Mouse (Mus musculus) heart, embryonic 11.5 days (tissue): ENCODE measurements around the gene Trmt2b. TPM values are rescaled to one million over a fixed set of nuclear protein-coding genes. Genes with fewer than 3 reads are reported as not detected.

Experiments used
- ATAC-seq: fragments of 200-750 bp; cut with Nextera tagmentation; replicated peaks from 2 replicates; pipeline ENCODE4 v1.8.0; 2017; ENCODE audit warnings: moderate library complexity; ENCODE audit not compliant: insufficient number of reproducible peaks, low FRiP score, low TSS enrichment
- H3K27ac ChIP-seq: fragments of 300-500 bp; sonication (generic); 2 replicates; pipeline ENCODE4 v1.5.1; 2014; ENCODE audit warnings: mild to moderate bottlenecking, low read depth, low read length
- H3K27me3 ChIP-seq: fragments of 300-500 bp; sonication (generic); 2 replicates; pipeline ENCODE4 v1.6.1; 2014; ENCODE audit warnings: mild to moderate bottlenecking, low read length, mixed read lengths; ENCODE audit not compliant: control insufficient read depth, insufficient read depth
- H3K36me3 ChIP-seq: fragments of 300-500 bp; sonication (generic); 2 replicates; pipeline ENCODE4 v1.6.1; 2014; ENCODE audit warnings: mild to moderate bottlenecking, low read length, moderate library complexity, mixed read lengths; ENCODE audit not compliant: control insufficient read depth, insufficient read depth
- H3K4me1 ChIP-seq: fragments of 300-500 bp; sonication (generic); 2 replicates; pipeline ENCODE4 v1.6.1; 2014; ENCODE audit warnings: low read length; ENCODE audit not compliant: control insufficient read depth, insufficient read depth
- H3K4me2 ChIP-seq: fragments of 300-500 bp; sonication (generic); 2 replicates; pipeline ENCODE4 v1.6.1; 2014; ENCODE audit warnings: mild to moderate bottlenecking, moderate library complexity
- H3K4me3 ChIP-seq: fragments of 300-500 bp; sonication (generic); 2 replicates; pipeline ENCODE4 v1.5.1; 2014; ENCODE audit warnings: low read depth, low read length
- H3K9ac ChIP-seq: fragments of 300-500 bp; sonication (generic); 2 replicates; pipeline ENCODE4 v1.6.1; 2014; ENCODE audit warnings: mild to moderate bottlenecking, low read depth, low read length, moderate library complexity
- H3K9me3 ChIP-seq: fragments of 300-500 bp; sonication (generic); replicated peaks from 2 replicates; pipeline ENCODE4 v1.6.1; 2016; ENCODE audit warnings: low read length; ENCODE audit not compliant: control insufficient read depth
- WGBS: fragments of 180-500 bp; shearing (Covaris S2); extraction: QIAGEN DNeasy Blood & Tissue Kit; methylation state at CpG from one replicate; pipeline ENCODE4 v1.1.7; 2014; ENCODE audit not compliant: insufficient replicate concordance; 5-methylcytosine and 5-hydroxymethylcytosine counted together
- polyA plus RNA-seq: library from polyadenylated mRNA; unstranded; fragments of >200 nt; fragmentation: Nextera tagmentation; extraction: Ambion mirVana; gene quantifications from 2 replicates; pipeline ENCODE4 v1.2.1, GENCODE M21; 2014

Trmt2b gene
- polyA plus RNA-seq, 1 experiment from 2014 or later: 31.4 TPM

DNA sequence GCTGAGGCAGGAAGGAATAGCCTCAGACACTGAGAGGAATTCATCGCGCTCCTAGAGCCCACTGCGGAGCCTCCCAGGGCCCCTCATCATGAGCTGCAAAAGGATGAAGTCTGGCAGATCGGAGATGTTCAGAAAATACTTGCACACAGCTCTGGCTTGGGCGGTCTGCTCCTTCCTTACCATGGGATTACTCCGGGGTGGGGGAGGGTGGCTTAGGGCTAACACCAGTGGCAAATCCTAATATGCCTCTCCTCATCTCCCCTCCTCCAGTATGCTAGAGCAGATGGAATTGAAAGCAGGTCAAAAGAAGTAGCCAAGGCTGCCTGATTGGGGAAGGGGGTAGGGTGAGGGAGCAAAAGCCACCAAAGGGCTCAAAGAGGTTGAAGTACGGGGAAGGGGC lies 20.0 kb upstream of the Trmt2b start:
- no peak for ATAC-seq
- peak overlapping the region; percentile 73 for H3K4me2 ChIP-seq
- WGBS: 22% methylated on average over 7 of the region's 7 CpGs
- H3K27ac ChIP-seq: no peak overlapping the region
- H3K9me3 ChIP-seq: no peaks in the 10 kb centered on the region
- H3K4me3 ChIP-seq: peak overlapping the region; percentile 45; the same call in 1 of the 2 replicates
- H3K9ac ChIP-seq: no peak overlapping the region
- peaks cover 3% of the 10 kb centered on the region; the same call in 1 of the 2 replicates for H3K27me3 ChIP-seq
- no peaks in the 10 kb centered on the region for H3K36me3 ChIP-seq
- no peaks in the 10 kb centered on the region for H3K4me1 ChIP-seq

GRCm38 (mm10) chrX:134296301-134296700 lies 19.5 kb upstream of the Trmt2b start:
- Histone ChIP-seq H3K9me3 (no peaks in the 10 kb centered on the region), H3K4me2 (peak overlapping the region; percentile 73), H3K27ac (no peak overlapping the region), H3K36me3 (no peaks in the 10 kb centered on the region), H3K27me3 (peaks cover 3% of the 10 kb centered on the region; the same call in 1 of the 2 replicates), H3K4me3 (peak overlapping the region; percentile 45), H3K9ac (no peak overlapping the region), H3K4me1 (no peaks in the 10 kb centered on the region)
- 25% methylated on average over 9 of the region's 9 CpGs for WGBS
- ATAC-seq: no peak

GRCm38 (mm10) chrX:134287305-134287704 lies 10.5 kb upstream of the Trmt2b start:
- no peak overlapping the region for H3K4me2 ChIP-seq
- no peaks in the 10 kb centered on the region for H3K9me3 ChIP-seq
- no peaks in the 10 kb centered on the region for H3K27me3 ChIP-seq
- no peak overlapping the region for H3K4me3 ChIP-seq
- no peak overlapping the region for H3K27ac ChIP-seq
- 87% methylated on average over 2 of the region's 2 CpGs for WGBS
- no peak overlapping the region for H3K9ac ChIP-seq
- H3K36me3 ChIP-seq: no peaks in the 10 kb centered on the region
- no peak for ATAC-seq
- no peaks in the 10 kb centered on the region for H3K4me1 ChIP-seq

- Histone ChIP-seq H3K4me1 (no peaks in the 10 kb centered on the region), H3K4me2 (no peak overlapping the region), H3K9ac (no peak overlapping the region), H3K4me3 (no peak overlapping the region), H3K36me3 (no peaks in the 10 kb centered on the region), H3K27me3 (no peaks in the 10 kb centered on the region), H3K27ac (no peak overlapping the region), H3K9me3 (no peaks in the 10 kb centered on the region)
- WGBS: 61% methylated on average over 4 of the region's 4 CpGs
- ATAC-seq: no peak
Observed at GRCm38 (mm10) chrX:134285791-134286190, 9.0 kb upstream of the Trmt2b start.

DNA sequence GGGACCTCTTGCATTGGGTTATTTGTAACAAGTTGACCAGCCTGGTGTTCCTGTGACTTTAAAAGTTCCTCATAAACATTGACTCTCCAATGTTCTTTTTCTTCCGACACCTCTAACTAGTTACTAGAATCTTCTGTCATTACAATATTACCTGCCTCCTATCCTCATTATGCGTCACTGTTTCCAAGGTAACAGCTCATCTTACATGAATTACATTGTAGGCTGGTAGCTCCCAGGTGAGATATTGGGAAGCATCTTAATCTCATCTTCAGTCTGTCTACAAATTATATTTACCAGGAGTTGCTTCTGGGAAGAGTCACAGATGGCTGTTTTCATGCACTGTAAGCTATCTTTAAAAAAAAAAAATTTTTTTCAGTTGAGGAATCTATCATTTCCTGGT lies 8.3 kb upstream of the Trmt2b start:
- Histone ChIP-seq H3K36me3 (no peaks in the 10 kb centered on the region), H3K9me3 (no peaks in the 10 kb centered on the region), H3K4me2 (no peak overlapping the region), H3K27me3 (no peaks in the 10 kb centered on the region), H3K9ac (no peak overlapping the region), H3K4me1 (no peaks in the 10 kb centered on the region), H3K4me3 (no peak overlapping the region), H3K27ac (no peak overlapping the region)
- ATAC-seq: no peak
- 89% methylated on average over 2 of the region's 2 CpGs for WGBS

DNA sequence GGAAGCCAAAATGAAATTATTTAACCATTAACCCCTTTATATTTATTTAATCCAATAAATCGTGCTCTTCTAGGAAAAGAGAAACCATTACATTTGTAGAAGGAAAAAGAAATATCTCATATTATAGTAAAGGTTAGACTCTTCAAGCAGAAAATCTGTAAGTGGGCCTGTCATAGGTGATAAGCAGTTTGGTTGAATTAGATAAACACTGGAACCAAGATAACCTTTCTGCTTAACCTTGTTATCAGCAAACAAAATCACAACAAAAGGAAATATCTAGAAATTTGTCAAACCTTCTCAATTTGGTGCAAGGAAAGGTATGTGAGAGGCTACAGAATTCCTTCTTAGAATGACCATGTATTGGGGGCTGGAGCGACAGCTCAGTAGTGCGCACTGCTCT lies 3.7 kb upstream of the Trmt2b start:
- H3K9ac ChIP-seq: no peak overlapping the region
- no peaks in the 10 kb centered on the region for H3K9me3 ChIP-seq
- H3K4me3 ChIP-seq: no peak overlapping the region
- H3K4me1 ChIP-seq: no peaks in the 10 kb centered on the region
- WGBS: 75% methylated on average over 3 of the region's 3 CpGs
- no peak for ATAC-seq
- H3K27ac ChIP-seq: no peak overlapping the region
- H3K4me2 ChIP-seq: no peak overlapping the region
- no peaks in the 10 kb centered on the region for H3K36me3 ChIP-seq
- H3K27me3 ChIP-seq: no peaks in the 10 kb centered on the region

GRCm38 (mm10) chrX:134275715-134276114 lies 1.1 kb downstream of the Trmt2b start:
- Histone ChIP-seq H3K4me1 (no peaks in the 10 kb centered on the region), H3K27me3 (no peaks in the 10 kb centered on the region), H3K4me2 (peak overlapping the region; percentile 56), H3K36me3 (no peaks in the 10 kb centered on the region), H3K4me3 (no peak overlapping the region), H3K9me3 (no peaks in the 10 kb centered on the region), H3K27ac (peak overlapping the region; percentile 87), H3K9ac (peak overlapping the region; percentile 52)
- ATAC-seq: peak; percentile 53
- WGBS: 19% methylated on average over 6 of the region's 6 CpGs

DNA sequence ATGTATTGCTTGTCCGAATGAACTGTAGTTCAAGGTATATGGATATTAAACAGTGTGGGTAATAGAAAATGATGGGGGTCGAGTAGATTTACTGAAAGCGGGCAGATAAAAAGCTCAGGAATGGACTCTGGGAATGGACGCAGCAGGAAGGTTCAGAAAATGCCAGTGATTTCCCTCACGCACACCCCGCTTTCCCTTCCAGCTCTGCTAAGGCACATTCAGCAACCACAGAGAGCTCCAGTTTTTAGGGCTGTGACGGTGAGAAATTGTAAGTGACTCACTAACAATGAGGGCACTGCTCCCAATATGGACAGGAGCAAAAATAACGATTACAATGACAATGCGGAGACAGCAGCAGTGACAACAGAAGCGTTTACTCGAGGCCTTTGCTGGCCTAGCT lies 14.7 kb downstream of the Trmt2b start:
- no peak overlapping the region for H3K4me2 ChIP-seq
- H3K36me3 ChIP-seq: 0 out of 2 replicates have a peak, but pooled peaks cover 2% of the 10 kb centered on the region
- no peak overlapping the region for H3K9ac ChIP-seq
- H3K4me1 ChIP-seq: no peaks in the 10 kb centered on the region
- H3K4me3 ChIP-seq: no peak overlapping the region
- no peak overlapping the region for H3K27ac ChIP-seq
- no peaks in the 10 kb centered on the region for H3K27me3 ChIP-seq
- WGBS: 79% methylated on average over 11 of the region's 11 CpGs
- no peak for ATAC-seq
- H3K9me3 ChIP-seq: no peaks in the 10 kb centered on the region

DNA sequence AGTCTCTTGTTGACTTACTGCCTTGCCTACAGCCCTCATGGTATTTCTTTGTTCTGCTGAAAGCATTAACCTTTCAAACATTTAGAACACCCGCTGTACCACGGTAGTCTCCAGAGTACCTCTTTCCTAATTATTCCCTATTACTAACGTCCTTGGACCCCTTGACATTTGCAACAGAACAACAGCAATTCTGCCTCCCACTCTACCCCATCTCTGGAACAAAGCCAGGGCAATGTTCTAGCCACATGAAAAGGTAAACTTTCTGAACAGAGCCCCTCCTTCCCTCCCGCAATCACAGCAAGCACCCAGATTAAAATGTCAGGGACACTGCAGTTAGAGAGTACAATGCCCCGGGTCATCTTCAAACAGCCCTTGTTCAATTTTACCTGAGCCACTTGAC lies 15.6 kb downstream of the Trmt2b start:
- Histone ChIP-seq H3K4me1 (no peaks in the 10 kb centered on the region), H3K27me3 (no peaks in the 10 kb centered on the region), H3K36me3 (0 out of 2 replicates have a peak, but pooled peaks cover 2% of the 10 kb centered on the region), H3K4me3 (no peak overlapping the region), H3K9ac (no peak overlapping the region), H3K9me3 (no peaks in the 10 kb centered on the region), H3K27ac (no peak overlapping the region), H3K4me2 (no peak overlapping the region)
- WGBS: 75% methylated on average over 5 of the region's 5 CpGs
- ATAC-seq: no peak
